Mouse (Mus musculus) left cerebral cortex, adult 9 months (tissue): ENCODE results near the gene Ppp1r12b.
A peak's percentile ranks its signal among the peaks of the same experiment; 100 is the strongest.
"Not testable (repeated sequence)": the region's sequence is repeated elsewhere in the genome, so short reads cannot be mapped to it uniquely, and the experiment has no call there.

Experiments used
- DNase-seq, 2 experiments: peaks; one replicate each; pipeline ENCODE4 v3.0.0; 2022; ENCODE audit warnings: low spot score in 2 of 2

Ppp1r12b gene

GRCm38 (mm10) chr1:134851211-134851610 is 104.5 kb downstream of the Ppp1r12b start:
- no peak for DNase-seq

GRCm38 (mm10) chr1:134850361-134850760 is 105.4 kb downstream of the Ppp1r12b start:
- DNase-seq = no peak

- no peak for DNase-seq
Observed at GRCm38 (mm10) chr1:134847851-134848250, 107.9 kb downstream of the Ppp1r12b start.

GRCm38 (mm10) chr1:134846295-134846988 is 109.3 kb downstream of the Ppp1r12b start:
- DNase-seq = no peak

GRCm38 (mm10) chr1:134843369-134843768 is 112.4 kb downstream of the Ppp1r12b start:
- no peak for DNase-seq

GRCm38 (mm10) chr1:134836909-134837480 is 118.7 kb downstream of the Ppp1r12b start:
- DNase-seq = no peak

GRCm38 (mm10) chr1:134830881-134831280 is 124.9 kb downstream of the Ppp1r12b start:
- DNase-seq = not testable (repeated sequence)

- peak in 1 of 2 experiments; percentile 38 for DNase-seq
Observed at GRCm38 (mm10) chr1:134829635-134830034, 126.1 kb downstream of the Ppp1r12b start.

GRCm38 (mm10) chr1:134824896-134825295 is 130.8 kb downstream of the Ppp1r12b start:
- no peak for DNase-seq

GRCm38 (mm10) chr1:134823842-134824241 is 131.9 kb downstream of the Ppp1r12b start:
- no peak for DNase-seq

- no peak for DNase-seq
Observed at GRCm38 (mm10) chr1:134823323-134823722, 132.4 kb downstream of the Ppp1r12b start.

GRCm38 (mm10) chr1:134820882-134821281 is 134.9 kb downstream of the Ppp1r12b start:
- DNase-seq = no peak

- no peak for DNase-seq
Observed at GRCm38 (mm10) chr1:134819196-134819595, 136.5 kb downstream of the Ppp1r12b start.

- peak in 1 of 2 experiments; percentile 23 for DNase-seq
Observed at GRCm38 (mm10) chr1:134818716-134819115, 137.0 kb downstream of the Ppp1r12b start.

- no peak for DNase-seq
Observed at GRCm38 (mm10) chr1:134817916-134818595, 137.7 kb downstream of the Ppp1r12b start.

- no peak for DNase-seq
Observed at GRCm38 (mm10) chr1:134817120-134817519, 138.6 kb downstream of the Ppp1r12b start.

- no peak for DNase-seq
Observed at GRCm38 (mm10) chr1:134816617-134817016, 139.1 kb downstream of the Ppp1r12b start.

GRCm38 (mm10) chr1:134815748-134816147 is 140.0 kb downstream of the Ppp1r12b start:
- no peak for DNase-seq

GRCm38 (mm10) chr1:134805471-134805870 is 150.3 kb downstream of the Ppp1r12b start:
- no peak for DNase-seq

GRCm38 (mm10) chr1:134804373-134804772 is 151.4 kb downstream of the Ppp1r12b start:
- no peak for DNase-seq

GRCm38 (mm10) chr1:134803286-134804117 is 152.2 kb downstream of the Ppp1r12b start:
- DNase-seq = no peak

- DNase-seq = no peak
Observed at GRCm38 (mm10) chr1:134801758-134802157, 154.0 kb downstream of the Ppp1r12b start.
